Mouse (Mus musculus) lung, postnatal 36 days (tissue): ENCODE measurements around the gene Fam126a.
A peak's percentile ranks its signal among the peaks of the same experiment; 100 is the strongest.

Source experiments
- DNase-seq: peaks from one replicate; pipeline ENCODE4 v3.0.0; 2022; ENCODE audit warnings: mixed read lengths

Fam126a gene

GRCm38 (mm10) chr5:24030579-24030969 lies at the start of gene Fam126a:
Gene Fam126a (minus strand): TSS chr5:24030690.
- peak; percentile 97 for DNase-seq

GRCm38 (mm10) chr5:24078420-24079179 lies 48.1 kb upstream of the Fam126a start:
- peak; percentile 32 for DNase-seq

GRCm38 (mm10) chr5:24077739-24078306 lies 47.3 kb upstream of the Fam126a start:
- no peak for DNase-seq

- peak; percentile 89 for DNase-seq
Observed at GRCm38 (mm10) chr5:24076986-24077718, 46.7 kb upstream of the Fam126a start.

- peak; percentile 73 for DNase-seq
Observed at GRCm38 (mm10) chr5:24072031-24072430, 41.5 kb upstream of the Fam126a start.

- DNase-seq = no peak
Observed at GRCm38 (mm10) chr5:24068955-24069354, 38.5 kb upstream of the Fam126a start.

GRCm38 (mm10) chr5:24063545-24063944 lies 33.1 kb upstream of the Fam126a start:
- DNase-seq = no peak

- no peak for DNase-seq
Observed at GRCm38 (mm10) chr5:24063034-24063433, 32.5 kb upstream of the Fam126a start.

GRCm38 (mm10) chr5:24060949-24061348 lies 30.5 kb upstream of the Fam126a start:
- no peak for DNase-seq

- no peak for DNase-seq
Observed at GRCm38 (mm10) chr5:24057592-24057991, 27.1 kb upstream of the Fam126a start.

GRCm38 (mm10) chr5:24056865-24057264 lies 26.4 kb upstream of the Fam126a start:
- DNase-seq = no peak

- DNase-seq = peak; percentile 34
Observed at GRCm38 (mm10) chr5:24054382-24054781, 23.9 kb upstream of the Fam126a start.

- DNase-seq = peak; percentile 54
Observed at GRCm38 (mm10) chr5:24053245-24054190, 23.0 kb upstream of the Fam126a start.

- DNase-seq = no peak
Observed at GRCm38 (mm10) chr5:24051755-24052675, 21.5 kb upstream of the Fam126a start.

- no peak for DNase-seq
Observed at GRCm38 (mm10) chr5:24047821-24048220, 17.3 kb upstream of the Fam126a start.

GRCm38 (mm10) chr5:24047001-24047400 lies 16.5 kb upstream of the Fam126a start:
- no peak for DNase-seq

GRCm38 (mm10) chr5:24045998-24046631 lies 15.6 kb upstream of the Fam126a start:
- no peak for DNase-seq

- no peak for DNase-seq
Observed at GRCm38 (mm10) chr5:24044387-24044786, 13.9 kb upstream of the Fam126a start.

GRCm38 (mm10) chr5:24043367-24043766 lies 12.9 kb upstream of the Fam126a start:
- DNase-seq = no peak

GRCm38 (mm10) chr5:24041341-24041852 lies 10.9 kb upstream of the Fam126a start:
- no peak for DNase-seq

- no peak for DNase-seq
Observed at GRCm38 (mm10) chr5:24040601-24041000, 10.1 kb upstream of the Fam126a start.
